Mouse (Mus musculus) cerebellum, adult 9-11 months (tissue): ENCODE data around the gene Trim71.

ENCODE experiments used
- DNase-seq: peaks from one replicate; pipeline ENCODE4 v3.0.0; 2022

The Trim71 gene

GRCm38 (mm10) chr9:114477019-114477418 lies 87.2 kb downstream of the Trim71 start:
- no peak for DNase-seq

- DNase-seq: no peak
Measured at GRCm38 (mm10) chr9:114471892-114472291, 92.3 kb downstream of the Trim71 start.

GRCm38 (mm10) chr9:114468701-114469100 lies 95.5 kb downstream of the Trim71 start:
- no peak for DNase-seq

GRCm38 (mm10) chr9:114468217-114468616 lies 96.0 kb downstream of the Trim71 start:
- no peak for DNase-seq

- no peak for DNase-seq
Measured at GRCm38 (mm10) chr9:114466871-114467270, 97.3 kb downstream of the Trim71 start.

- DNase-seq: no peak
Measured at GRCm38 (mm10) chr9:114465442-114465841, 98.7 kb downstream of the Trim71 start.

- DNase-seq: no peak
Measured at GRCm38 (mm10) chr9:114462569-114462968, 101.6 kb downstream of the Trim71 start.

GRCm38 (mm10) chr9:114458436-114458835 lies 105.7 kb downstream of the Trim71 start:
- DNase-seq: no peak
